Mouse (Mus musculus): ENCODE data around the gene Ankrd9. TPM values are rescaled to one million over a fixed set of nuclear protein-coding genes. Genes with fewer than 3 reads are reported as not detected.

Gene Ankrd9
- total and polyA plus RNA-seq, 3 experiments = 13.8 to 26.0 TPM; not detected in 1

GRCm38 (mm10) chr12:111016807-111017206 lies 38.0 kb upstream of the Ankrd9 start:
- no peaks in the 10 kb centered on the region for H3K27me3 ChIP-seq (ENCODE audit: control insufficient read depth in 1 of 2, insufficient read depth in 2 of 2, low read length in 2 of 2)
- no peak overlapping the region for H3K27ac ChIP-seq (ENCODE audit: control insufficient read depth, low read depth, low read length)
- no peak overlapping the region for H3K9ac ChIP-seq (ENCODE audit: control insufficient read depth, low read depth, low read length, poor library complexity, severe bottlenecking)
- peaks cover 0 to 9% of the 10 kb centered on the region in 2 experiments; a peak in 1 of 4 replicates for H3K4me1 ChIP-seq (ENCODE audit: control insufficient read depth in 1 of 2, insufficient read depth in 2 of 2, low read length in 2 of 2)
- H3K79me2 ChIP-seq (ENCODE audit: control insufficient read depth, insufficient read depth, low read length, poor library complexity) = no peaks in the 10 kb centered on the region
- no peak for DNase-seq (ENCODE audit: low read depth, low spot score)
- H3K36me3 ChIP-seq (ENCODE audit: control insufficient read depth in 1 of 2, insufficient read depth in 2 of 2, low read length in 2 of 2) = no peaks in the 10 kb centered on the region
- H3K9me3 ChIP-seq (replicated peaks; ENCODE audit: insufficient read depth, low read length) = no peaks in the 10 kb centered on the region
- no peak for TF ChIP-seq NELFE (IDR thresholded peaks at IDR 0.05; ENCODE audit: low read depth, low read length)
- TF ChIP-seq ZNF384 (IDR thresholded peaks at IDR 0.05; ENCODE audit: low read depth, low read length) = peak; percentile 84
- no peak overlapping the region for H3K4me3 ChIP-seq (ENCODE audit: control insufficient read depth in 1 of 2, insufficient read depth in 1 of 2, low read depth in 2 of 2, low read length in 2 of 2)

GRCm38 (mm10) chr12:111009615-111010257 lies 30.9 kb upstream of the Ankrd9 start:
- no peaks in the 10 kb centered on the region for H3K27me3 ChIP-seq (ENCODE audit: control insufficient read depth in 1 of 2, insufficient read depth in 2 of 2, low read length in 2 of 2)
- peak; percentile 67 for DNase-seq (ENCODE audit: low read depth, low spot score)
- no peaks in the 10 kb centered on the region for H3K9me3 ChIP-seq (replicated peaks; ENCODE audit: insufficient read depth, low read length)
- H3K9ac ChIP-seq (ENCODE audit: control insufficient read depth, low read depth, low read length, poor library complexity, severe bottlenecking) = peak overlapping the region; percentile 64
- peaks cover 0 to 31% of the 10 kb centered on the region in 2 experiments; a peak in 2 of 4 replicates for H3K36me3 ChIP-seq (ENCODE audit: control insufficient read depth in 1 of 2, insufficient read depth in 2 of 2, low read length in 2 of 2)
- H3K27ac ChIP-seq (ENCODE audit: control insufficient read depth, low read depth, low read length) = peak overlapping the region; percentile 78
- no peaks in the 10 kb centered on the region for H3K79me2 ChIP-seq (ENCODE audit: control insufficient read depth, insufficient read depth, low read length, poor library complexity)
- H3K4me3 ChIP-seq (ENCODE audit: control insufficient read depth in 1 of 2, insufficient read depth in 1 of 2, low read depth in 2 of 2, low read length in 2 of 2) = peak overlapping the region; percentile 16 to 20; a peak in 1 of 4 replicates
- TF ChIP-seq MXI1 (IDR thresholded peaks at IDR 0.05; ENCODE audit: low read depth, low read length) = no peak; the same call in none of the 2 replicates
- peak; percentile 62; the same call in 1 of the 2 replicates for TF ChIP-seq SIN3A (IDR thresholded peaks at IDR 0.05; ENCODE audit: low read length)
- no peak for TF ChIP-seq USF2 (IDR thresholded peaks at IDR 0.05; ENCODE audit: borderline replicate concordance in 1 of 2, insufficient read depth in 1 of 2, low read depth in 1 of 2, low read length in 2 of 2)
- 0 out of 2 replicates have a peak, but pooled peaks have one; percentile 12 for TF ChIP-seq TBP (IDR thresholded peaks at IDR 0.05; ENCODE audit: low read depth, low read length)
- TF ChIP-seq NRF1 (IDR thresholded peaks at IDR 0.05; ENCODE audit: insufficient read depth, low read depth, low read length, poor library complexity, severe bottlenecking) = no peak
- TF ChIP-seq TAL1 (IDR thresholded peaks at IDR 0.05; ENCODE audit: low read length) = no peak
- TF ChIP-seq CHD1 (IDR thresholded peaks at IDR 0.05; ENCODE audit: low read depth, low read length) = no peak
- TF ChIP-seq MYC (IDR thresholded peaks at IDR 0.05; ENCODE audit: low read depth, low read length) = no peak
- TF ChIP-seq ZMIZ1 (IDR thresholded peaks at IDR 0.05; ENCODE audit: low read depth, low read length) = no peak
- TF ChIP-seq MEF2A (IDR thresholded peaks at IDR 0.05; ENCODE audit: extremely low read depth, insufficient replicate concordance, low read depth, low read length, poor library complexity, severe bottlenecking) = no peak
- no peak for TF ChIP-seq JUND (IDR thresholded peaks at IDR 0.05; ENCODE audit: low read depth, low read length)
- TF ChIP-seq MAZ (IDR thresholded peaks at IDR 0.05; ENCODE audit: low read depth, low read length) = no peak
- TF ChIP-seq RCOR1 (IDR thresholded peaks at IDR 0.05; ENCODE audit: low read depth, low read length) = no peak
- no peak for TF ChIP-seq ZKSCAN1 (IDR thresholded peaks at IDR 0.05; ENCODE audit: low read depth, low read length)
- TF ChIP-seq EP300 (IDR thresholded peaks at IDR 0.05; ENCODE audit: low read depth in 1 of 2, low read length in 2 of 2) = peak; percentile 60 to 80; a peak in 3 of 4 replicates
- no peak for TF ChIP-seq GABPA (IDR thresholded peaks at IDR 0.05; ENCODE audit: low read depth, low read length)
- TF ChIP-seq TCF12 (IDR thresholded peaks at IDR 0.05; ENCODE audit: low read depth, low read length) = peak; percentile 70
- no peak for TF ChIP-seq ZC3H11A (IDR thresholded peaks at IDR 0.05; ENCODE audit: low read depth, low read length)
- no peak for TF ChIP-seq POLR2A (IDR thresholded peaks at IDR 0.05; ENCODE audit: control insufficient read depth in 1 of 2, insufficient read depth in 1 of 2, low read depth in 1 of 2, low read length in 2 of 2, poor library complexity in 1 of 2)
- no peak for TF ChIP-seq MAFK (IDR thresholded peaks at IDR 0.05; ENCODE audit: borderline replicate concordance, low read depth, low read length)
- TF ChIP-seq RAD21 (IDR thresholded peaks at IDR 0.05; ENCODE audit: low read depth, low read length) = no peak
- no peak for TF ChIP-seq CHD2 (IDR thresholded peaks at IDR 0.05; ENCODE audit: low read length)
- peak; percentile 60 for TF ChIP-seq ETS1 (IDR thresholded peaks at IDR 0.05; ENCODE audit: low read depth, low read length)
- TF ChIP-seq USF1 (IDR thresholded peaks at IDR 0.05; ENCODE audit: low read depth, low read length) = no peak
- TF ChIP-seq GATA1 (IDR thresholded peaks at IDR 0.05; ENCODE audit: low read depth, low read length) = peak; percentile 62
- no peak for TF ChIP-seq SMC3 (IDR thresholded peaks at IDR 0.05; ENCODE audit: low read depth, low read length)
- 0 out of 2 replicates have a peak, but pooled peaks have one; percentile 25 for TF ChIP-seq MAX (IDR thresholded peaks at IDR 0.05; ENCODE audit: low read length)
- TF ChIP-seq BHLHE40 (IDR thresholded peaks at IDR 0.05; ENCODE audit: borderline replicate concordance, low read depth, low read length) = no peak
- no peak for TF ChIP-seq ELF1 (IDR thresholded peaks at IDR 0.05; ENCODE audit: low read depth, low read length)
- peaks cover 26 to 38% of the 10 kb centered on the region in 2 experiments for H3K4me1 ChIP-seq (ENCODE audit: control insufficient read depth in 1 of 2, insufficient read depth in 2 of 2, low read length in 2 of 2)
